Mouse (Mus musculus) Patski (cell line): ENCODE measurements around the gene Gpbar1. TPM values are rescaled to one million over a fixed set of nuclear protein-coding genes. Genes with fewer than 3 reads are reported as not detected.

Experiments
- ATAC-seq: fragments of 100-300 bp; one replicate; pipeline ENCODE4 v1.8.0; 2021
- CTCF ChIA-PET: fragments of 350-600 bp; sonication (Branson Sonifier 250); formaldehyde crosslinking; loops from one replicate; lab custom pipeline; 2022; ENCODE audit warnings: inconsistent platforms; lab: Charles Lee
- POLR2A ChIA-PET: fragments of 350-600 bp; sonication (Branson Sonifier 250); formaldehyde crosslinking; loops from one replicate; lab custom pipeline; 2022; ENCODE audit warnings: antibody characterized with exemption, inconsistent platforms; lab: Charles Lee
- DNase-seq: peaks from one replicate; pipeline ENCODE4 v3.0.0-alpha.2; 2011; ENCODE audit warnings: low read depth, low spot score
- H3K27me3 ChIP-seq: fragments of 371-371 bp; one replicate; pipeline ENCODE4 v1.5.1; 2021
- CTCF ChIP-seq: fragments of 100-300 bp; IDR thresholded peaks from one replicate; pipeline ENCODE4 v1.5.1; 2021
- in situ Hi-C: fragments of 300-500 bp; cut with MboI; formaldehyde crosslinking; loops from 3 replicates; pipeline ENCODE4 v1.11.1; 2018; ENCODE audit warnings: low pct_unique_long_range_greater_than_20kb, mixed read lengths
- polyA plus RNA-seq: library from polyadenylated mRNA; unstranded; gene quantifications from one replicate; pipeline ENCODE4 v1.2.3, GENCODE M21; 2021

Gpbar1 gene
- 1.7 TPM for polyA plus RNA-seq

- DNase-seq: no peak
- in situ Hi-C loops: no loop called here
- no peak for TF ChIP-seq CTCF
- ChIA-PET POLR2A (no interaction called here), CTCF (interaction anchor here (1.7 kb wide), 1 partner anchor 73 kb away, joined by 6 read pairs; no protein-coding TSS in a partner anchor)
- H3K27me3 ChIP-seq: no peaks in the 10 kb centered on the region
- no peak for ATAC-seq
These were observed at the start of gene Gpbar1 for GRCm38 (mm10) chr1:74278538-74278937. TSS of gene Gpbar1 (plus strand) at chr1:74278550.

GRCm38 (mm10) chr1:74229942-74230341 lies 48.4 kb upstream of the Gpbar1 start:
- POLR2A ChIA-PET: interaction anchor here (1.0 kb wide), 1 partner anchor 55 kb away, joined by 3 read pairs; the partner anchor contains the start of genes Aamp and Pnkd
- ATAC-seq: no peak
- no peaks in the 10 kb centered on the region for H3K27me3 ChIP-seq
- no peak for DNase-seq
- CTCF ChIA-PET: interaction anchor here (1.0 to 1.4 kb wide), 2 partner anchors 9 to 13 kb away, joined by 3 to 4 read pairs; no protein-coding TSS in a partner anchor
- in situ Hi-C loops: no loop called here
- TF ChIP-seq CTCF: no peak

- POLR2A ChIA-PET: interaction anchor here (0.6 to 1.0 kb wide), 2 partner anchors 54 to 1506 kb away, joined by 3 read pairs; partner anchors contain the start of genes Aamp and Pnkd
- no peak for ATAC-seq
- CTCF ChIA-PET: no interaction called here
- in situ Hi-C loops: no loop called here
- no peak for DNase-seq
- no peak for TF ChIP-seq CTCF
- no peaks in the 10 kb centered on the region for H3K27me3 ChIP-seq
These were observed 47.4 kb upstream of the Gpbar1 start for GRCm38 (mm10) chr1:74230992-74231391.

GRCm38 (mm10) chr1:74235938-74236589 lies 42.3 kb upstream of the Gpbar1 start, which contains the start of gene Arpc2:
TSS of gene Arpc2 (plus strand) at chr1:74236084.
- ChIA-PET POLR2A (interaction anchor here (0.8 to 4.9 kb wide), 4 partner anchors 9 to 50 kb away, joined by 3 to 41 read pairs (median 4); no protein-coding TSS in a partner anchor), CTCF (interaction anchor here (1.1 kb wide), 1 partner anchor 15 kb away, joined by 3 read pairs; no protein-coding TSS in a partner anchor)
- in situ Hi-C loops: no loop called here
- TF ChIP-seq CTCF: no peak
- ATAC-seq (peak; percentile 66), DNase-seq (peak; percentile 64)
- no peaks in the 10 kb centered on the region for H3K27me3 ChIP-seq

GRCm38 (mm10) chr1:74236590-74237317 lies 41.6 kb upstream of the Gpbar1 start:
- no peak for DNase-seq
- ChIA-PET POLR2A (interaction anchor here (1.0 to 4.9 kb wide), 5 partner anchors 12 to 49 kb away, joined by 3 to 41 read pairs (median 4); no protein-coding TSS in a partner anchor), CTCF (interaction anchor here (1.1 kb wide), 2 partner anchors 14 to 16 kb away, joined by 3 read pairs; no protein-coding TSS in a partner anchor)
- in situ Hi-C loops: no loop called here
- TF ChIP-seq CTCF: no peak
- H3K27me3 ChIP-seq: no peaks in the 10 kb centered on the region
- no peak for ATAC-seq

GRCm38 (mm10) chr1:74237671-74238070 lies 40.7 kb upstream of the Gpbar1 start:
- CTCF ChIA-PET: interaction anchor here (1.1 to 1.9 kb wide), 2 partner anchors 11 to 15 kb away, joined by 3 to 7 read pairs; no protein-coding TSS in a partner anchor
- no peak for TF ChIP-seq CTCF
- ATAC-seq: no peak
- in situ Hi-C loops: no loop called here
- POLR2A ChIA-PET: interaction anchor here (1.2 to 4.9 kb wide), 3 partner anchors 11 to 31 kb away, joined by 3 to 41 read pairs (median 4); no protein-coding TSS in a partner anchor
- no peaks in the 10 kb centered on the region for H3K27me3 ChIP-seq
- no peak for DNase-seq

GRCm38 (mm10) chr1:74238136-74238535 lies 40.2 kb upstream of the Gpbar1 start:
- TF ChIP-seq CTCF: no peak
- H3K27me3 ChIP-seq: no peaks in the 10 kb centered on the region
- no peak for DNase-seq
- ATAC-seq: no peak
- ChIA-PET CTCF (interaction anchor here (1.1 to 1.9 kb wide), 4 partner anchors 9 to 48 kb away, joined by 3 to 7 read pairs (median 4); no protein-coding TSS in a partner anchor), POLR2A (interaction anchor here (1.3 to 4.9 kb wide), 2 partner anchors 10 to 13 kb away, joined by 3 to 41 read pairs; no protein-coding TSS in a partner anchor)
- in situ Hi-C loops: no loop called here

GRCm38 (mm10) chr1:74239162-74239561 lies 39.2 kb upstream of the Gpbar1 start:
- ATAC-seq: no peak
- CTCF ChIA-PET: interaction anchor here (1.4 to 1.9 kb wide), 3 partner anchors 8 to 47 kb away, joined by 3 to 7 read pairs (median 4); no protein-coding TSS in a partner anchor
- no peak for DNase-seq
- POLR2A ChIA-PET: interaction anchor here (0.7 to 4.9 kb wide), 3 partner anchors 9 to 36 kb away, joined by 3 to 41 read pairs (median 4); no protein-coding TSS in a partner anchor
- no peaks in the 10 kb centered on the region for H3K27me3 ChIP-seq
- TF ChIP-seq CTCF: no peak
- in situ Hi-C loops: no loop called here

- CTCF ChIA-PET: interaction anchor here (1.6 to 1.9 kb wide), 2 partner anchors 9 to 47 kb away, joined by 4 to 7 read pairs; no protein-coding TSS in a partner anchor
These were observed 38.7 kb upstream of the Gpbar1 start for GRCm38 (mm10) chr1:74239618-74240017.

GRCm38 (mm10) chr1:74240311-74240710 lies 38.0 kb upstream of the Gpbar1 start:
- no peak for DNase-seq
- in situ Hi-C loops: no loop called here
- no peak for TF ChIP-seq CTCF
- ChIA-PET POLR2A (interaction anchor here (0.7 to 1.4 kb wide), 4 partner anchors 24 to 45 kb away, joined by 3 to 4 read pairs (median 3); no protein-coding TSS in a partner anchor), CTCF (no interaction called here)
- H3K27me3 ChIP-seq: no peaks in the 10 kb centered on the region
- ATAC-seq: no peak

More at GRCm38 (mm10) chr1:74239618-74240017, 38.7 kb upstream of the Gpbar1 start:
- DNase-seq (no peak), ATAC-seq (no peak)
- no peaks in the 10 kb centered on the region for H3K27me3 ChIP-seq
- in situ Hi-C loops: no loop called here
- POLR2A ChIA-PET: interaction anchor here (0.7 to 4.9 kb wide), 5 partner anchors 9 to 46 kb away, joined by 3 to 41 read pairs (median 3); no protein-coding TSS in a partner anchor
- TF ChIP-seq CTCF: no peak
